Mouse (Mus musculus): Measurements from ENCODE around the gene Lrch1.

DNA sequence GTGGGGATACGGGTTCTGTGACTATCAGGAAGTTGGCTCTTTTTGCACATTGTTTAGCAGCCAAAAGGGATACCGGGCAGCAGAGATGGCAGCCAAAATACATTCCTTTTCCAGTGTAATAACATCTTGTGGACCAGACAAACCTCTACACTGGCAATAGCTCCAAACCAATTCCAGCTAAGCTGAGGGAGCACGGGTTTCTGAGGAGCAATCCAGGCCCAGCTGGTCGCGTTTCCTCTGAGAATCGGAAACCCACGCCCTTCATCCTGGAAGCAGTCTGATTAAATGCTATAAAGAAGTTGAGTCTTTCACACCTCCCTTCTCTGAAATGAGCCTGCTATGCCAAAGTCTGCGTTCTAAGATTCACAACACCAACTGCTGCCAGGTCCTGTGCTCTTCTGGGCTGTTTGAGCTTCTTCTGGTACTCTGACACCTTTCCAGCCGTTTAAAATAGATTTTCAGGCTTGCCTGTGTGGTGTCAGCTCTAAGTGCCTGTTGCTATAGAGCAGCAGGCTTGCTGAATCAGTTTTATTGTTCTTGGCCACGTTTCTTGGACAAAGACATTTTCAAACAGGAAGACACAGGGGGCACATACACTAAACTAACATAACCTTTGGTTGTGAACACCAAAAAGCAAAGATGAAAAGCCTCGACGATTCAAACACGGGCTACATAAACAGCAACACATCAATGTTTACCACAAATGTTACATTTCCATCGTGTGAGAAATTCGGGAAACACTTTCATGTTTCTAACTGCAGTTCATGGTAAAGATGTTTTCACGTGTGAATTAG is 94.5 kb downstream of the Lrch1 start:
- TF ChIP-seq POLR2A (IDR thresholded peaks at IDR 0.05; ENCODE audit: control insufficient read depth in 1 of 2, insufficient read depth in 1 of 2, low read depth in 1 of 2, low read length in 2 of 2, poor library complexity in 1 of 2) = no peak
- TF ChIP-seq ELF1 (IDR thresholded peaks at IDR 0.05; ENCODE audit: low read depth, low read length) = no peak
- TF ChIP-seq CTCF (IDR thresholded peaks at IDR 0.05 in 2 of 3, conservative IDR thresholded peaks at IDR 0.05 in 1 of 3; ENCODE audit: control insufficient read depth in 1 of 3, insufficient read depth in 1 of 3, low read depth in 2 of 3, low read length in 3 of 3, poor library complexity in 1 of 3, severe bottlenecking in 1 of 3) = no peak
- TF ChIP-seq MYC (IDR thresholded peaks at IDR 0.05; ENCODE audit: low read depth, low read length) = no peak
